Mouse (Mus musculus): ENCODE results near the gene Kctd8. TPM values are rescaled to one million over a fixed set of nuclear protein-coding genes. Genes with fewer than 3 reads are reported as not detected.

Kctd8 gene
- polyA plus RNA-seq, 1 experiment from 2014 or later, result 0.05 TPM

DNA sequence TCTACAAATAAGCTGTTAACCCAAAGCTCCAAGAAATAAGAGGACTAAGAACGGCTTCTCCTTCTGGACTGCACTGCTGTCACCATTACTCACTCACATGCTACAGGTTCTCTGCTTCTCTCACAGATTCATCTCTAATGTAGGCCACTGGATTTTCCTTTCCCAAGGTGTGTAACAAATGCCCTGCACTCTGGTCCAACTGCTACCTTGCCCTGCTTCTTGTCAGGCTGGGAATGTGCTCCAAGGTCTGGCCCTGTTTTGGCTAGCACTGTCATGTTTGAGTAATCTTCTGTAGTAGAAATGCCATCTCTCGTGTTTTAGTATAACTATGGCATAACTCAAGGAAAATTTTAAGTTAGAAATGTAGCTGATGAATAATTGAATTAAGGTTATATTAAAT lies 195.7 kb downstream of the Kctd8 start:
- Histone ChIP-seq H3K9ac (no peak overlapping the region), H3K27me3 (no peaks in the 10 kb centered on the region), H3K4me3 (replicated peaks) (no peak overlapping the region), H3K4me2 (no peak overlapping the region), H3K9me3 (replicated peaks) (no peaks in the 10 kb centered on the region), H3K4me1 (replicated peaks) (no peaks in the 10 kb centered on the region), H3K27ac (no peak overlapping the region), H3K36me3 (no peaks in the 10 kb centered on the region)
- WGBS (ENCODE audit: insufficient replicate concordance), result 49% methylated on average over 2 of the region's 2 CpGs
- DNase-seq (no peak), ATAC-seq (ENCODE audit: low read depth) (no peak)

DNA sequence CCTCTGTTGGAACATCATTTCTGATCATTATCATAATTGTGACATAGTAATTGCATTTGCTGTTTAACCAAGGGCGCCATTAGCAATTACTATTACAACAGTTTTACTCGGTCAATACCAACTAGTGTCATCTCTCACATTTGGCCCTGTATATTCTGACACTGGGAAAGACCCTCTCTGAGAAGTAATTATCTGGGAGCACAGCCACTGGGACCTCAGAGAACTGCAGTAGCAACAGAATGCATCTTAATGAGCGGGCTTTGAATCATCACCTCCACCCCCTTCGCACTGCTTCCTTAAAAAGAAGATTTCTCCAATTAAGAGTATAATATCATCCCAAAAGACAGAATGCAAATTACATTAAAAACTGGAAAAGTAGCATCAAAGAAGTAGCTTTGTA lies 200.4 kb downstream of the Kctd8 start:
- Histone ChIP-seq H3K27me3 (no peaks in the 10 kb centered on the region), H3K4me1 (replicated peaks) (no peaks in the 10 kb centered on the region), H3K4me2 (no peak overlapping the region), H3K27ac (no peak overlapping the region), H3K36me3 (no peaks in the 10 kb centered on the region), H3K9me3 (replicated peaks) (no peaks in the 10 kb centered on the region), H3K9ac (no peak overlapping the region), H3K4me3 (replicated peaks) (no peak overlapping the region)
- WGBS (ENCODE audit: insufficient replicate concordance), result 73% methylated on average over 4 of the region's 4 CpGs
- no peak for ATAC-seq (ENCODE audit: low read depth)
- DNase-seq, result no peak

DNA sequence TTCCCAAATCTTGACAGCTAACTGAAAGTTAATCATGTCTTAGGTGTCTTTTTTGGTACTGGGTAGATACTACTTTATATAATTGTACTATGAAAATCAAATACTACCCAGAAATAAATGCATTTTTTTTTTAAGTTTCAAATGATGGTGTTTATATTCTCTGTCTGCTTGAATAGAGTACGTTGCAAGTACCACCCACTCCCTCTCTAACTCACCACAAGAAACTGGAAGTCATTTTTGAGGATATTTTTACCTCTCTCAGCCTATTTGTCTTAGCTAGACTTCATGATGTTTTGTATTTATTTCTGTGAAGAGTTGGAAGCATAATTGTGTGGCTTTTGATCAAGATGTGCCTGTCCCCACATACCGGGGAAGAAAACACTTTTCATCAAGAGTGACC lies 232.8 kb downstream of the Kctd8 start:
- H3K9ac ChIP-seq, result no peak overlapping the region
- no peak for ATAC-seq (ENCODE audit: low read depth)
- 47% methylated on average over 2 of the region's 2 CpGs for WGBS (ENCODE audit: insufficient replicate concordance)

DNA sequence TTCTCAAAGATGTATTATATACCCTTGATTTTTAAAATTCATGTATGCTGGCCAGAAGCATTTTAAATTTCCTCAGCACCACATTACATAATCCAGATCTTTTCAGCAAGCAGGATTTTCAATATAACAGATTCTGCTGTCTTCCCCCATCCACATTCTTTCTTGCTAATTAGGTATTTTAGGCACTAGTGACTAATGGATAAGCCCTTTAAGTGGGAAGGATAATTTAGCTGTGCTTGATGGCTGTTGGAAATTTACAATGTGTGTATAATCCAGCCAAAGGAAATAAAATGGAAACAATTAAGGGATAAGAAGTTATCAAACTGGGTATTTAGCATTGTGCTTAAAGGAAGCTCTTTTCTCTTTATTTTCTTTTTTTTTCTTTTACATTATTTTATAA lies 252.6 kb downstream of the Kctd8 start:
- no peaks in the 10 kb centered on the region for H3K4me1 ChIP-seq (replicated peaks)
- H3K36me3 ChIP-seq, result no peaks in the 10 kb centered on the region
- no peaks in the 10 kb centered on the region for H3K27me3 ChIP-seq
- H3K4me2 ChIP-seq, result no peak overlapping the region
- H3K9ac ChIP-seq, result no peak overlapping the region
- H3K9me3 ChIP-seq (replicated peaks), result no peaks in the 10 kb centered on the region
- no peak for ATAC-seq (ENCODE audit: low read depth)
- H3K4me3 ChIP-seq (replicated peaks), result no peak overlapping the region
- no peak for DNase-seq
- no peak overlapping the region for H3K27ac ChIP-seq

More for the DNA sequence above, 232.8 kb downstream of the Kctd8 start:
- Histone ChIP-seq H3K4me2 (no peak overlapping the region), H3K9me3 (replicated peaks) (no peaks in the 10 kb centered on the region), H3K27ac (no peak overlapping the region), H3K4me1 (replicated peaks) (no peaks in the 10 kb centered on the region), H3K36me3 (no peaks in the 10 kb centered on the region), H3K27me3 (no peaks in the 10 kb centered on the region), H3K4me3 (replicated peaks) (no peak overlapping the region)
- DNase-seq, result no peak

Small RNA genes lying within 50 kb of the gene (microRNA-seq; reads per million reads assigned to microRNA genes)
- not detected for gene Gm24368

Other genes starting within 250 kb of the Kctd8 start
- not detected in 2 replicates for gene Yipf7, start 201.0 kb upstream of the Kctd8 start, polyA plus RNA-seq (2015; fragmentation: Nextera tagmentation; extraction: Ambion mirVana)
- gene Guf1, start 215.2 kb upstream of the Kctd8 start, polyA plus RNA-seq (2015; fragmentation: Nextera tagmentation; extraction: Ambion mirVana), result 17.2 TPM in 2 replicates

All from liver, embryonic 13.5 days (tissue).